Mouse (Mus musculus) cortical plate, adult 2 months (tissue): ENCODE measurements at regions not wholly inside any gene's neighbourhood (a gene's known extent, or its start where the extent isn't known, plus 50 kb on each side); places are given as distances from the start of the nearest gene placed in this dataset.

Experiments used
- CTCF ChIP-seq: fragments of 200-500 bp; IDR thresholded peaks from 2 replicates; pipeline ENCODE4 v1.5.1; 2011; ENCODE audit warnings: mild to moderate bottlenecking, control low read depth, low read length; ENCODE audit not compliant: insufficient read depth; ENCODE audit errors: extremely low read depth
- POLR2A ChIP-seq: fragments of 200-500 bp; IDR thresholded peaks from 2 replicates; pipeline ENCODE4 v1.6.1; 2011; ENCODE audit warnings: mild to moderate bottlenecking, low read length, control low read depth; ENCODE audit not compliant: insufficient read depth; ENCODE audit errors: extremely low read depth

- TF ChIP-seq CTCF, result no peak
- no peak for TF ChIP-seq POLR2A
Observed at GRCm38 (mm10) chr6:135563766-135564165, 201.4 kb downstream of the Emp1 start.
